Mouse (Mus musculus): ENCODE results near the gene Fgd6. TPM values are rescaled to one million over a fixed set of nuclear protein-coding genes. Genes with fewer than 3 reads are reported as not detected.

Fgd6 gene
- total RNA-seq, 1 experiment from 2014 or later, result 2.7 TPM

DNA sequence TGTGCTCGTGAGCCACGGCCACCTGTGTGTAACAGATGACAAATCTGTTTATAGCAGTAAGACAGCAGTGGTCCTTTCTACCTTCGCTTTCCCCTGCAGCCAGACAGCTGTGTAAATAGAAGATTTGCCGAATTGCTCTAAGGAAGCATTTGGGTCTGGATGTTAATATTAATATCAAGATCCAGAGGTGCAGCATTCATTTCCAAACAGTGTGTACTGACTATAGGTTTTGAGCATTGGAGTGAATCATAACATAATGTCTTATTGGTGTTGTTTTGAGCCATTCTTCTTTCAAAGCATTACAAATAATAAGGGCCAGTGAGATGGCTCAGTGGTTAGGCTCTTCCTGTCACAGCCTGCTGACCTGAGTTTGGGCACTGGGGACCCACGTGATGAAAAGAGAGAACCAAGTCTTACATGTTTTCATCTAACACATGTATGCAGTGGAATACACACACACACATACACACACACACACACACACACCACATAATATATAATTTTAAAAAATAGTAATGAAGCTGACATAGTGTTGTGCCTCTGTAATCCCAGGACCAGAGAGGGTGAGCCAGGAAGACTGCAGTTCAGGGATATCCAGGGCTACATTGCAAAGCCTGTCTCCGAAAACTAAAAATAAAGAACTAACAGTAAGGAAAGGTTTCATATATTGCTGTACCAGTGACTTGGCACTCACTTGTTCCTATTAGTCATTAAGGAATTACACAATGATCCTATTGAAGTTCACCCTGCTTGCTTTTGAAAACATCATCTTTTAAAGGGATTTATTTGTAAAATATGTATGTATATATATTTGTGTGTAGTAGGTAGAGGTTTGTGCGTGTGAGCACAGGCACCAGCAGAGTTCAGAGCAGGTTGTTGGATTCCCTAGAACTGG is 2.8 kb downstream of the Fgd6 start:
- no peak for ATAC-seq (replicated peaks; ENCODE audit: low read depth, poor library complexity, severe bottlenecking)

DNA sequence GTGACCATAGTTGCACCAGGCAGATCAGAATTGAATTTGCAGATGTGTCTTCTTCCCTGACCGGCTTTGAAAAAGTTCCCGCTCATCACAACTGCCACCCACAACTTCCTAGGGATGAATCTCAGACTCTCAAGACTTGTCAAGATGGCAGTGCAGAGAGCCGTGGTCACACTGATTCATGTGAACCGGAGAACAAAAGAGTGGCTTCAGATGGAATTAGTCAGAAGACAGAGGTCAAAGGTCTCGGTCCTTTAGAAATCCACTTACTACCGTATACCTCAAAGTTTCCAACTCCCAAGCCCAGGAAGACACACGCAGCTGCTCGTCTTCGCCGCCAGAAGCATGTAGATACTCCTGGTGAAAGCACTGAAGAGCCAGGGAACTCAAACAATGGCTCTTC is 8.1 kb downstream of the Fgd6 start:
- no peak for ATAC-seq (replicated peaks; ENCODE audit: low read depth, poor library complexity, severe bottlenecking)

DNA sequence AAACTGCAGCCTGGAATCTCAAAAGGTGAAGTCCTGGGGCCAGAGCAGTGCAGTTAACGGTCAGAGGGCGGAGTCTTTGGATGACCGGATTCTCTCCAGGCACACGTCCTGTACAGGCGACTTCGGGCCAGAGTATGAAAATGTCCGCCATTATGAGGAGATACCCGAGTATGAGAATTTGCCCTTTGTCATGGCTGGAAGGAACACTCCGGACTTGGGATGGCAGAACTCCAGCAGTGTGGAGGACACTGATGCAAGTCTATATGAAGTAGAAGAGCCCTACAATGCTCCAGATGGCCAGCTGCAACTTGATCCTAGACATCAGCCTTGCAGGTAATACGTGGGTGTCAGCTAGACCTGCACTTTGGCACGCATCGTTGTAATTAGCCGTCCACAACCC is 9.5 kb downstream of the Fgd6 start:
- ATAC-seq (replicated peaks; ENCODE audit: low read depth, poor library complexity, severe bottlenecking), result no peak

DNA sequence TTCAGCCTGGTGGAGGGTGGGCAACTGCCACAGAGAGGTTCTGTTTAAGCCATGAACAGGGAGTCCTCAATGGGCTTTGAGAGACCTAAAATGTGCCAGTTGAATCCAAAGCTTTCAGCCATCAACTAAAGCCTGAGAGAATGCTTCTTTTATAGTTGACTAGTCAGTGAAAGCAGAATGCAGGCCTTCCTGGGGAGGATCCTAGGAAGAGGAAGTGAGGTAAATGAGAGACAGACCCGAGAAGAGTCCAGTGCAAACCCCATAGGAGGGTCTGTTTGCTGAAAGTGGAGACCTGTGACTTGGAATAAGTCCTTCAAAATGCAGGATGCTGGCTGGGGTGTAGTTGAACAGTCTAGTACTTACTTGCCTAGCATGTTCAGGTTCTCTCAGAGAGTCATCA is 11.2 kb downstream of the Fgd6 start:
- ATAC-seq (replicated peaks; ENCODE audit: low read depth, poor library complexity, severe bottlenecking), result no peak

- ATAC-seq (replicated peaks; ENCODE audit: low read depth, poor library complexity, severe bottlenecking), result peak; percentile 97
These were observed 12.2 kb downstream of the Fgd6 start for GRCm38 (mm10) chr10:94047845-94048559.

GRCm38 (mm10) chr10:94049121-94049520 is 13.3 kb downstream of the Fgd6 start:
- ATAC-seq (replicated peaks; ENCODE audit: low read depth, poor library complexity, severe bottlenecking), result no peak

- no peak for ATAC-seq (replicated peaks; ENCODE audit: low read depth, poor library complexity, severe bottlenecking)
These were observed 14.9 kb downstream of the Fgd6 start for GRCm38 (mm10) chr10:94050736-94051135.

DNA sequence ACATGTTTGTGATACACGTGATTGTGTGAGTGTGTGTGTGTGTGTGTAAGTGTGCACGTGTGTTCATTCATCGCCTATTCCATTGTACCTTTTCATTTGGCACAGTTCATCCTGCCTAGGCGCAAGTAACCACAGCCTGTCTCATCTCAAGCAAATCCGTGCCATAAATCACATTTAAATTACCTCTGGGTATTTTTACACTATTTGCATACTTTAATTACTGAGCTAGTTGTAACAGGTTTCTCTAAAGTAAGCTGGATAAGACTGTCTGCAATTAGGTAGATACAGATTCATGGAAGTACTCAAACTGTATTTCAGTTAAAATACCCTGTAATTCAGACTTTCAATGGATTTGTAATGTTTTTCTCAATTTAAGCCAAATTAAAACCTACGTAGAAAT is 20.7 kb downstream of the Fgd6 start:
- ATAC-seq (replicated peaks; ENCODE audit: low read depth, poor library complexity, severe bottlenecking), result no peak

GRCm38 (mm10) chr10:94059618-94060055 is 23.8 kb downstream of the Fgd6 start:
- ATAC-seq (replicated peaks; ENCODE audit: low read depth, poor library complexity, severe bottlenecking), result no peak

DNA sequence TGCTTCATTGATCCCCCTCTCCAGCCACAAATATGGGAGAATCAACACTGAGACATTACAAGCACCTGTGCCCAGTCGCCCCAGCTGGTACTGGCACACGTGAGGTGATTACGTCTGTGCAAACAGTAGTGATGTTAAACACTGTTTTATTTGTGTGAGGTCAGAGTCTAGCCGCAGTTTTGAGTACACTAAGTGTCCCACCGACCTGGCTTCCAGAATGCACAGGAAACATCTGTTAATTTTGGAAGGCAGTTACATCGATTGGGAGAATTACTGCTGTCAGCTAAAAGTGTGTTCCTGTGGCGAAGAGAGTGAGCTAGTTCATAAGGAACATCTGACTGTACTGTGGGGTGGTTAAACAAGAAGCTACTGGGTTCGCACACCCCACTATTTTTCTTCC is 24.4 kb downstream of the Fgd6 start:
- 0 out of 2 replicates have a peak, but pooled peaks have one; percentile 29 for ATAC-seq (replicated peaks; ENCODE audit: low read depth, poor library complexity, severe bottlenecking)

GRCm38 (mm10) chr10:94062357-94062756 is 26.6 kb downstream of the Fgd6 start:
- no peak for ATAC-seq (replicated peaks; ENCODE audit: low read depth, poor library complexity, severe bottlenecking)

DNA sequence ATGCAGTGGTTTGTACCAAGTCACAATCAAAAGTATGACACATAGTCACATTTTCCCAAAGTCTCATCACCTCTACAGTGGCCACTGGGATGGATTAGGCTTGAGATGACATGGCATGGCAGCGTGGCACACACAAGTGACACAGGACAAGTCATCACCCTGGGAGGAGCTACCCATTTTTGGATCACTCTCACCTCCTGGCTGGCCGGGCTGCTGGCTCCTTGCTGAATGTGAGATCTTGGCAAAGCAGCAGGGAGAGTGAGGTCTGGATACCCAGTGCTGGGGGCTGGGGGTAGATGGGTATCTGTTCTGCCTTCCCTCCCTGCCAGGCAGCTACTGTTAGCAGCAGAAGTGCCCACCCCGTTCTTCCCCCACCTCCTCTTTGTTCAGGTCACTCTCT is 31.1 kb downstream of the Fgd6 start:
- ATAC-seq (replicated peaks; ENCODE audit: low read depth, poor library complexity, severe bottlenecking), result no peak

DNA sequence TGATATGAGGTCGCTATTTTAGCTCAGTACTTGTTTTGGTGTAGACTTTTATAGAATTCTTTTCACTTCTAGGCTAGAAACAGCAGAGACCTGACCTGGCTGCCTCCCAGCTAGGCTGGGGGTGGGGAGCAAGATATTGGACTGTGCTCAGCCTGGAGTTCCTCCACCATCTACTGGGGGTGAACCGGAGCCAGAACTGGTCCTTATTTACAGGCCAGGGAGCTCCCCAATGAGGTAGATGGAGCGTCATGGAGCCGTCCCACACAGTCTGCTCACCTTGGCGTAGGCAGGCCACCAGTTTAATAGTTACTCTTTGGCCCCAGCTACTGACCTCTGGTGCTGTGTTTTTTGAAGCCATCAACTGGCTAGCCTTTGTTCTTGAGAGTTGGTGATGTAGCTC is 32.9 kb downstream of the Fgd6 start:
- no peak for ATAC-seq (replicated peaks; ENCODE audit: low read depth, poor library complexity, severe bottlenecking)

DNA sequence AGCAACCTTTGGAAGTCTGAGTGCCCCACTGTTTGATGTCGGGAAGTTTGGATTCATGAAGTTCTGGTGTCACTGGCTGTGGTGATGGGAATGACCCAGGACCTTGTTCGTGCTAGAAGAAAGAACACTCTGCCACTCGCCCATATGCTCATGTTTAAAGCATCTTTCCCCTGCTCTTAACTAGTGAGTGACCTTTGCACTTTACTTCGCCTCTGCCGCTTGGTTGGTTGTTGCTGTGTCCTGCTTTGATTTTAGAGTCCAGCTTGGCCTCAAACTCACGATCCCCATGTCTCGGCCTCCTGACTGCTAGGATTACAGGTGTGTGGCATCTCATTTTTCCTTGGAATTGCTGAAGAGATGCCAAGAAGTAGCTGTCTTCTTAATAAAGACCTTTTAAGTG is 35.8 kb downstream of the Fgd6 start:
- ATAC-seq (replicated peaks; ENCODE audit: low read depth, poor library complexity, severe bottlenecking), result no peak

- ATAC-seq (replicated peaks; ENCODE audit: low read depth, poor library complexity, severe bottlenecking), result peak; percentile 47; the same call in 1 of the 2 replicates
These were observed 36.6 kb downstream of the Fgd6 start for GRCm38 (mm10) chr10:94072261-94072915.

GRCm38 (mm10) chr10:94072916-94073465 is 37.2 kb downstream of the Fgd6 start:
- ATAC-seq (replicated peaks; ENCODE audit: low read depth, poor library complexity, severe bottlenecking), result no peak; the same call in 1 of the 2 replicates

DNA sequence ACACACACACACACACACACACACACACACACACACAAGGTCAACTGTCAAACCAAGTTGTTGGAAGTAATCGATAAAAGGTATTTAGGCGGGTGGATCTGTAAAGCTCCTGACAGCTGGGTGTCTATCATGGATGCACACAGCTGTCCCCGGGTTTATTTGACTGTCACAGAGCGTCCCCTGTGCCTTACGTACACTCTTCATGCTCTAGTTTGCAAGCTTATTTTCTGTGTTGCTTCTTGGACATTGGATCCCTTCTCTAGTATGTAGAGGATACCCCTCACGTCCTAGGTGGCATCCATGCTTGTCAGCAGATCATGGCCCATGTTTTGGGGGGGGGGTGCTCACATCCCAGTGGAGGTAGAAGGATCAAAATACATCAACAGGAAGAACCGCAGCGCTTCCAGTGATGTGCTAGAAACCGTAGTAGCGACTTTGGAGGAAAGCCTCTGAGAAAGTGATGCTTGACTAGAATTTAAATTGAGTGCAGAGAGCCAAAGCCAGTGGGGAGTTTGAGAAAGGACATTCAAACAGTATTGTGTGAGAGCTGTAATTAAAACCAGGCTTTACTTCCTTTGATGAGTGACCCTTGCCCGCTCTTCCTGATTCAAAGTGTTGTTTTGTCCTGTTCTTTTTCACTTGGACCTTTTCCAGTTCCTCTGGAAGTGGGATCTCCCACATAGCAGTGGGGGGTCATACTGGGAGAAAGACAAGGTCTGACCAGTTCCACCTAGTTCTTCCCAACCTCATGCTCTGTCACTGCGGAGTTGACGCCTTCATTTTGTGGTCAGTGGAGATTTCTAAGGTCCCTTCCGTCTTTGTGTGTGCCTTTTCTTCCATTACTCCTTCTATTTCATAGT is 41.4 kb downstream of the Fgd6 start:
- ATAC-seq (replicated peaks; ENCODE audit: low read depth, poor library complexity, severe bottlenecking), result no peak

DNA sequence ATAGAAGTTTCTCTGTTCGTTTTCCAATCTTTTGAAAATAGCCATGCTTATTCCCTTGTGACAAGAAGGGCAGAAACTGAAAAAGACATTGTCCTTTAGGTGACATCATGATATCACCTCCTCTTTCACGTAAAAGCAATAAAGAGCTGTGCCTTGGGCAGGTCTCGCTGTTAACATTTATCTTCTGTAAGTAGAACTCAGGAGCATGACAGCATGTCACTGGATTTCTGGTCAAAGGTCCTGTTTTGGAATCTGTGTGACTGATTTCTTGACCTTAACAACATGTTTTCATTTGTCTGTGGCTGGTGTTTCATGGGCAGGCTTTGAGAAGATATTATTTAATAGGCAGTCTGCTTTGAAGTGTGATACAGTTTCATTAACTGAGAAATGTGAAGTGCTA is 44.9 kb downstream of the Fgd6 start:
- no peak for ATAC-seq (replicated peaks; ENCODE audit: low read depth, poor library complexity, severe bottlenecking)

- peak; percentile 73 for ATAC-seq (replicated peaks; ENCODE audit: low read depth, poor library complexity, severe bottlenecking)
These were observed 46.4 kb downstream of the Fgd6 start for GRCm38 (mm10) chr10:94082040-94082734.

All from common myeloid progenitor, adult 5-6 weeks (primary cell).